Mouse (Mus musculus) adrenal gland (tissue): ENCODE results near the gene Plekhg6.

Experiments
- intact Hi-C: fragments of 180-260 bp; cut with DNase I; formaldehyde crosslinking; loops from one replicate; pipeline ENCODE4 v1.15.1; 2025

Gene Plekhg6

DNA sequence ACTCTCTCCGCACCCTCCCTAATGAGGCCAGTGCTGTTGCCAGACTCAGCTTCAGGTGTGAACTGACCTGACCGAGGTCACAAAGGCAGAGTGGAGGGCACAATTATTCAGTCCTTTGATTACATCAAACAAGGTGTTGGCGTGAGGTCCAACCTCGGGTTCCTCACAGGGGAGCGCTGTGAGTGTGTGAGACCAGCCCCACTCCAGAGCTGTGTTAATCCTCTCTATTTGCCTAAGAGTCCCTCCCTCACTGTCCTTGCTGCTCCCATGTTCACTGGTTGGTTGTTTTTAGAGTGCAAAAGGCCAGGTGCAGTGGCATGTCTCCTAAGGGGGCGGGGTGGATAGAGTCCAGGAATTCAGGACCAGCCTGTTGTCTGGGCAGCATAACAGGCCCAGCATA, 5.5 kb upstream of the Plekhg6 start:
- intact Hi-C loops, result no loop called here

DNA sequence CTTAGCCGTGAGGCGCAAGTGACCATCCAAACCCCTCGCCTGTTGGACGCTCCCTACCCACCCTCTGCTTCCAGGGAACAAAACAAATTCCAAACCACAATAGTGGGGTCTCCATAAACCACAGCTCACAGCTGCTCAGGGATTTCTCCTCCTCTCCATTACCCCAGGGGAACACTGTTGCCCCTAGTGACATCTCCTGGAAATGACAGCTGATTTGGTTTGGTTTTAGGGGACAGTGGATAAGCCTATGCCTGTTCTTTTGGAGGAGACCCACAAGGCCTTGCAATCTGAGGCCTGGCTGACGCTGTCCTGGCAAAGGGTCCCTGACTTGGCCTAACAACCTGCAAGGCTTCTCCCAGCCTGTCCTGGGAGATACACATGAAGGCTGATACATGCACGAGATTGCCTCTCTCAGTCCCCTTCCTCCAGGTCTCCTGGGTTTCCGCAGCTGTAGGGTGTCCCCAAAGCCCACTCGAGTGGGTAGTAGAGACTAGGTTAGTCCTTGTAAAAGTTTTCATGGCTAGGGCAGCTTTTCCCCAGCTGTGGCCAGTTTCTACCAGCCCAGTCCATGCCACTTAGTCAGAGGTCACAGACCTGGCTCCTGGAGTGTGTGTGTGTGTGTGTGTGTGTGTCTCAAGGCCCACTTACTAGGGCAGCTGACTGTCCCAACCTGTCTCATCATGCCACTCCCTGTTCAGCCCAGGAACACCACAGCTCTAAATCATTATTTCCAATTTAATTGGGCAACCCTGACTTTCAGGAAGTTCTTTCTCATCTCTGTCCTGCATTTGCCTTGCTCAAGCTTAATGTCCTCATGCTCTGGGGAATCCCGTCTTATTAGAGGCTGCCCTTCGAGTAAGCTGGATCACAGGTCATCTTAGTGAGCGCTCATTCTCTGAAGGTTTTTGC, 4.7 kb upstream of the Plekhg6 start:
- intact Hi-C loops, result no loop called here

DNA sequence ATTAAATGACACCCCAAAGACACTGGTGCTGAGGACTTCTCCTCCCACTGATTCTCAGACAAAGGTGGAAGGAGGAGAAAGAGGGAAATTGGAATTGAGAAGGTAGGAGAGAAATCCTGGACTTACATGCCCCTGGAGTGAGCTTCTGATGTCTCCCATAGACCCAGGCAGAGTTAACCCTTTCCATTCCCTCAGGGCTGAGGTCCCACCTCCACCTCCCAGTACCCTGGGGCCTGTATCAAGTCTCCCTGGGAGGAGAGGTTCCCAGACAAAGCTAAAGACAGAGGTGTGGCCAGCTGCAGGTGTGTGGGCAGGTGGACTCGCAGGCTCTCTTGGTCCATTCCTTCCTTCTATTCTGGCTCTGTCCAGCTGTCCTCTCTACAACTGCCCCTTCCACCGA, 1.4 kb upstream of the Plekhg6 start:
- intact Hi-C loops, result no loop called here

DNA sequence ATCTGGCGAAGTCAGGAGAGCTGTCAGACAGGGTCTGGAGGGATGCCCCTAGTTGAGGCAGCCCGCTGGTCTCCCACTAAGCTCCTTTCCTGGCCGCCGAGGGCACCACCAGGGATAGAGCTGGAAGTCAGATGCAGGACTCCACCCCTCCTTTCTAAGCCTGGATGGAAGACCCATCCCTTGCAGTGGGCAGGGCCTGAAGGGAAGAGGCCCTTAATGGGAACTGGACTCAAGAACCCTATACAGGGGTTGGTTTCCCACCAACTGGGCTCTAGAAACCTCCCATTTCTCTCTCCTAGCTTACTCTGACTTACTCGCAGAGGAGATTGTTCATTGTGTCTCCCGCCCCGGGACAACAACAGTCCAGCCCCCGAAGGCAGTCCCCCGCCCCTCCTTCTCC, 812 bp downstream of the Plekhg6 start:
- intact Hi-C loops, result no loop called here

GRCm38 (mm10) chr6:125378621-125379020, 2.0 kb downstream of the Plekhg6 start:
- intact Hi-C loops, result no loop called here

DNA sequence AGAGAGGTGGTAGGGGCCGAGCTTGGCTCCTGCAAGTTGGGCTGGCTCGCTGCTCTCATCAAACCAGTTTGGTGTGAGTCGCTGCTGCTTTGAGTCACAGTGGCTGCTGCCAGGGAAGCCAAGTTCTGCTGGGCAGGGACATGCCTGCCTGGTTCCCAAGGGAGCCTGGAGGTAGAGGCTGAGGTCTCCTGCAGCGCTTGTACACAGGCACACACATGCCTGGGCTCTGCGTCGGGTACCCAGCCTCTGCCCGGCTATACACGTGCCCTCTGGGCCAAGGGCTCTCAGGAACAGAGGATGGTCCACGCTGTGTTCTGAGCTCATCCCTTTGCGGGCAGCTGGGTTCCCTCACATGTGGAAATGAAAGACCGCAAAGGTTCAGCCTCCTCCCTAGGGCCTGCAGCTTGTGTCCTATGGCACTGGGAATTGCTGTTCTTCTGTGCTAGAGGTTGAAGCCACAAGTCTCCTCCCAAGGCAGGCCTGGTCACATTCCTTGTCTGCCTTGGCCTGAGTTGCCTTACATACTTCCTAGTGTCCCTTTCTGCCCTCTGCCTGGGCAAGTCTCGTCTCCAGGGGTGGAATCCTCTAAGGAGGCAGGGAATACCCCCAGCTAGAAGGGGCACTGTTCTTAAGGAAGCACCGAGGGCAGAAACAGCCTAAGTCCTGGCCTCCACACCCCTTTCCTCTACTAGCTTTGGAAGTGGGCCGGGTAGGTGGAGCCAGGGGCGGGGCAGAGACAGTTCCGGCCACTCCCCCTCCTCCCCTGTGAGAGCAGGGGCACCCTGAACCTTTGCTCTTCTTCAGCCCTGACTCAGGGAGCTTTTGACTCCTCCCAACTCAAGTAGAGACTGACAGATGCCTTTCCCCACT, 2.8 kb downstream of the Plekhg6 start:
- intact Hi-C loops, result no loop called here

DNA sequence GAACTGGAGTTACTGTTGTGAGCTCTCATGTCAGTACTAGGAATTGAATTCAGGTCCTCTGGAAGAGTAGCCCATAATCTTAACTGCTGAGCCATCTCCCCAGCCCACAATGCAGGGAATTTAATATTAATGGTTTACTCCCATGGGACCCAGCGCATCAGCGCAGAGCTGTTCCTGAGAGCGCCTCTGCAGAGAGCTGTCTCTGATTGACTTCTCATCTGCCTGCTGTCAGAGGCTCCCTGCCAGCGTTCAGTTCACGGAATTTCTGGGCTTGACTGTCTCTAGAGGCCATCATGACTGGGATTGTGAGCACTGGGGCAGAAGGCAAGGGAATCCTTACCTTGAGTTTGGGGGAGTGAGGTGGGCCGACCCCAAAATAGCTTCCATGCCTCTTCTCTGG, 3.6 kb downstream of the Plekhg6 start:
- intact Hi-C loops, result no loop called here

DNA sequence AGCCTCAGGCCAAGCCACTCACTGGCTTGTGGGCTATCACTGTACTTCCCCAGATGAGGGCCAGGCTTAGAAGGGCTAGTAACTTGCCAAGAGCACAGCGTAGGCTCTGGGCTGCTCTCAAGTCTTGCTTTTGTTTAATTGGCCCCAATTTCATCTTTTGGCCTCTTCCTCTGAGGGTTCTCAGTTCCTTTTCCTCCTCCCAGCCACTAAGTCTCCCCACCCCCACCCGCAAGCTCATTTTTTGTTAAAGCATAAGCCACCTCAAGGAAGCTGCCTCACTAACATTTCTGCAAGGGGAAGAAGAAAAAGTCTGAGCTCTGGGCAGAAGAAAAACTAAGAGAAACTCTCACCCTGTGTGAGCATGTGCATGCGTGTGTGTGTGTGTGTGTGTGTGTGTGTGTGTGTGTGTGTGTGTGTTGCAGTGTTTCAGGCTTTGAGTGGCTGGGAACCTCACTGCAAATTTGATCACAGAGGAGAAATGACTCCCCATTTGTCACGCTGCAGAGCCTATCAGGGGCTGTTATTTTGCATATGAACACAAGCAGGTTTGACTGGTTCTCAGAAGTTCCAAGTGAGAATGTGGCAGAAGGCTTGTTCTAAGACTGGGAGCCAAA, 12.7 kb downstream of the Plekhg6 start:
- intact Hi-C loops, result loop anchor here (2.0 kb wide), 1 partner anchor 93 kb away; no protein-coding TSS in a partner anchor

DNA sequence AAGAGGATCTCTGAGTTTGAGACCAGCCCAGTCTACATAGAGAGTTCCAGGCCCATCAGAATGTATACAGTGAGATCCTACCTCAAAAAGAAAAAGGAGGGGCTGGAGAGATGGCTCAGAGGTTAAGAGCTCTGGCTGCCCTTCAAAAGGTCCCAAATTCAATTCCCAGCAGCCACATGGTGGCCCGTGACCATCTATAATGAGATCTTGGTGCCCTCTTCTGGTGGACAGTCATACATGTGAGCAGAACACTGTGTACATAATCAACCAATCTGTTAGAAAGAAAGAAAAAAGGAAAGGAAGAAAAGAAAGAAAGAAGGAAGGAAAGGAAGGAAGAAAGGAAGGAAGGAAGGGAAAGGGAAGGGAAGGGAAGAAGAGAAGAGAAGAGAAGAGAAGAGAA, 14.5 kb downstream of the Plekhg6 start:
- intact Hi-C loops, result loop anchor here (2.0 kb wide), 1 partner anchor 91 kb away; no protein-coding TSS in a partner anchor

- intact Hi-C loops, result no loop called here
Observed at GRCm38 (mm10) chr6:125365522-125365921, 15.1 kb downstream of the Plekhg6 start.

- intact Hi-C loops, result loop anchor here (5.0 kb wide), 1 partner anchor 37 kb away; no protein-coding TSS in a partner anchor
Observed at GRCm38 (mm10) chr6:125364448-125364847, 16.1 kb downstream of the Plekhg6 start.

DNA sequence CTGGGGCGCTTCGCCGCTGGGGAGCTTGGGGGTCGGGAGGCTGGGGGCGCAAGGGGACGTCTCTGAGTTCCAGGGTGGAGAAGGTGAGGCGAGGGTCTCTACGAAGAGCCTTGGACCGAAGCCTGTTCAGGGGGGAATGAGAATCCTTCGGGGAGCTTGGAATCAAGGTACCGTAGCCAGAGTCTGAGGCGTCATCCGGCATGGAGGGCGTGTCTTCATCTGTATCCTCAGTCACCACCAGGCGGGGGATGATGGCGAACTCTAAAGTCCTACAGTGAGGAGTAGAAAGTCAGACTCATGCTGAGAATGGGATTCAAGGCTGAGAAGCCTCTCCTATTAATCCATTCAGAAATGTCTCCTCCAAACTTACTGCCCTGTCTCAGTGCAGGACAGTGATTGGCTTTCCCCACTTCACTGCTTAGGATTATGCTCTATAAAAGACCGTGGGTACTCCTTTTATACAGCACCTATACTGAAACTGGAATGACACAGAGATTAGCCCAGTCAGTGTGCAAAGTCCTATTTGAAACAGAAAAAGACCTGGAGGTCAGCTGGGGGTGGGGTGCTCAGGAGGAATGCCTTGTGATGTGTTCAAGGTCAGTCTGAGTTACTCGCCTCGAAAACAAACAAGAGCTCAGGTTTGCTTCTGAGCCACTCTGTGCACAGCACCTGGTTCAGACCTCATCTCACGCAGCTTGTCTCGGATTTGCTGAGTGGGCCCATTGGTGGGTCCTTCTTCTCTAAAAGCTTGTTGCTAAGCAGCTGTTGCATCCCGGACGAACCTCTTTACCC, 16.9 kb downstream of the Plekhg6 start:
- intact Hi-C loops, result loop anchor here (5.0 kb wide), 1 partner anchor 36 kb away; no protein-coding TSS in a partner anchor

DNA sequence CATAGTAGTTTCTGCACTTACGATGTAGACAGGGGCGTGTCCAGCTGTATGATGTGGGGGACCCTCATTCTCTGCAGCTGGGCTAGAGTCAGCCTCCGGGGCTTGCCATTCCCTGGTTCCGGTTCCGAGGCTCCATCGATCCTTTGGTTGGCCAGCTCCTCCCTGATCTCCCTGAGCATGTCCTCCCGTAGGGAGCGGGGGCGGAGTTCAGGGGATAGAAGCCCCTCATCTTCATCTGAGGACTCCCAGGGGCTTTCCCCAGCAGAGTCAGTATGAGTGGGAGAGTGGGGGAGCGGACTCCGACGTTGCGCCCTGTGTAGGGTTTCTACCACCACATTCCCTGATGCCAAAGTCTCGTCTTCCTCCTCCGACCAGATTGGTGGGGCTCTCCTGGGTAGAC, 17.6 kb downstream of the Plekhg6 start:
- intact Hi-C loops, result loop anchor here (5.0 kb wide), 1 partner anchor 36 kb away; no protein-coding TSS in a partner anchor

DNA sequence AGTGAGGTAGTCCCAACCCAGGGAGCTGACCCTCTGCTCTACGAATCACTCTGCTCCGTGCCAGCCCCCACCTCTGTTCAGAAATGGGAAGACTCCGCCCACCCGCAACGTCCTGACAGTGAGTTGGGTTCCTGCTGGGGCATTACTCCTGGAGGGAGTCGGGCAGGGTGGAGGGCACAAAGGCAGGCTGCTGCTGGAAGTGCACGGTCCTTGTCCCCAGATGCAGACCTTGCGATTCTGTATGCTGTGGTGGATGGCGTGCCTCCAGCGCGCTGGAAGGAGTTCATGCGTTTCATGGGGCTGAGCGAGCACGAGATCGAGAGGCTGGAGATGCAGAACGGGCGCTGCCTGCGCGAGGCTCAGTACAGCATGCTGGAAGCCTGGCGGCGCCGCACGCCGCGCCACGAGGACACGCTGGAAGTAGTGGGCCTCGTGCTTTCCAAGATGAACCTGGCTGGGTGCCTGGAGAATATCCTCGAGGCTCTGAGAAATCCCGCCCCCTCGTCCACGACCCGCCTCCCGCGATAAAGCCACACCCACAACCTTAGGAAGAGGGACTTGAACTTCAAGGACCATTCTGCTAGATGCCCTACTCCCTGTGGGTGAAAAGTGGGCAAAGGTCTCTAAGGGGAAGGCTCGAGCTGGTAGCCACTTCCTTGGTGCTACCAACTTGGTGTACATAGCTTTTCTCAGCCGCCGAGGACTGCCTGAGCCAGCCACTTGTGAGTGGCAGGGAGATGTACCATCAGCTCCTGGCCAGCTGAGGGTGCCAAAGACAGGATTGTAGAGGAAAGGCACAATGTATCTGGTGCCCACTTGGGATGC, 18.9 kb downstream of the Plekhg6 start:
- intact Hi-C loops, result loop anchor here (5.0 kb wide), 1 partner anchor 34 kb away; no protein-coding TSS in a partner anchor

GRCm38 (mm10) chr6:125360846-125361245, 19.7 kb downstream of the Plekhg6 start:
- intact Hi-C loops, result loop anchor here (5.0 kb wide), 1 partner anchor 34 kb away; no protein-coding TSS in a partner anchor

- intact Hi-C loops, result loop anchor here (5.0 to 10.0 kb wide), 2 partner anchors 33 to 215 kb away; partner anchors contain the start of gene Iffo1
Observed at GRCm38 (mm10) chr6:125359999-125360398, 20.6 kb downstream of the Plekhg6 start.

GRCm38 (mm10) chr6:125357334-125357733, 23.3 kb downstream of the Plekhg6 start:
- intact Hi-C loops, result loop anchor here (10.0 kb wide), 1 partner anchor 213 kb away; the partner anchor contains the start of gene Iffo1

GRCm38 (mm10) chr6:125356264-125356663, 24.3 kb downstream of the Plekhg6 start:
- intact Hi-C loops, result loop anchor here (10.0 kb wide), 1 partner anchor 211 kb away; the partner anchor contains the start of gene Iffo1

- intact Hi-C loops, result loop anchor here (10.0 kb wide), 1 partner anchor 210 kb away; the partner anchor contains the start of gene Iffo1
Observed at GRCm38 (mm10) chr6:125355197-125355741, 25.3 kb downstream of the Plekhg6 start.
